Mouse (Mus musculus) neural tube, embryonic 13.5 days (tissue): ENCODE data around the gene Agrp. TPM values are rescaled to one million over a fixed set of nuclear protein-coding genes. Genes with fewer than 3 reads are reported as not detected.

ENCODE experiments used
- ATAC-seq: fragments of 200-750 bp; cut with Nextera tagmentation; 2 replicates; pipeline ENCODE4 v1.8.0; 2017; ENCODE audit warnings: low read depth, mild to moderate bottlenecking, moderate TSS enrichment, moderate library complexity
- H3K27ac ChIP-seq: fragments of 300-500 bp; sonication (generic); replicated peaks from 2 replicates; pipeline ENCODE4 v1.5.1; 2015; ENCODE audit warnings: moderate library complexity, mild to moderate bottlenecking, inconsistent platforms
- H3K27me3 ChIP-seq: fragments of 300-500 bp; sonication (generic); 2 replicates; pipeline ENCODE4 v1.6.1; 2015; ENCODE audit warnings: mild to moderate bottlenecking, inconsistent platforms
- H3K36me3 ChIP-seq: fragments of 300-500 bp; sonication (generic); 2 replicates; pipeline ENCODE4 v1.6.1; 2015; ENCODE audit warnings: mild to moderate bottlenecking, inconsistent platforms
- H3K4me1 ChIP-seq: fragments of 300-500 bp; sonication (generic); replicated peaks from 2 replicates; pipeline ENCODE4 v1.6.1; 2015; ENCODE audit warnings: inconsistent platforms
- H3K4me2 ChIP-seq: fragments of 300-500 bp; sonication (generic); 2 replicates; pipeline ENCODE4 v1.6.1; 2015; ENCODE audit warnings: inconsistent platforms, mild to moderate bottlenecking, moderate library complexity
- H3K4me3 ChIP-seq: fragments of 300-500 bp; sonication (generic); 2 replicates; pipeline ENCODE4 v1.5.1; 2015; ENCODE audit warnings: mild to moderate bottlenecking, inconsistent platforms
- H3K9ac ChIP-seq: fragments of 300-500 bp; sonication (generic); 2 replicates; pipeline ENCODE4 v1.6.1; 2015; ENCODE audit warnings: moderate library complexity, mild to moderate bottlenecking, inconsistent platforms
- H3K9me3 ChIP-seq: fragments of 300-500 bp; sonication (generic); 2 replicates; pipeline ENCODE4 v1.6.1; 2016; ENCODE audit warnings: inconsistent platforms
- WGBS: fragments of 180-500 bp; shearing (Covaris S2); methylation state at CpG from one replicate; pipeline ENCODE4 v1.1.7; 2015; 5-methylcytosine and 5-hydroxymethylcytosine counted together
- polyA plus RNA-seq: library from polyadenylated mRNA; unstranded; fragments of >200 nt; fragmentation: Nextera tagmentation; extraction: Ambion mirVana; gene quantifications from 2 replicates; pipeline ENCODE4 v1.2.1, GENCODE M21; 2015

The Agrp gene
- polyA plus RNA-seq, 1 experiment from 2014 or later, result 2.0 TPM

- H3K36me3 ChIP-seq, result peaks cover 62% of the 10 kb centered on the region
- 35% methylated on average over 4 of the region's 4 CpGs for WGBS
- H3K9ac ChIP-seq, result peak overlapping the region; percentile 26; the same call in 1 of the 2 replicates
Observed at GRCm38 (mm10) chr8:105621841-105622240, 15.4 kb downstream of the Agrp start.

GRCm38 (mm10) chr8:105620946-105621720 is 16.1 kb downstream of the Agrp start:
- H3K27ac ChIP-seq, result peak overlapping the region; percentile 73
- no peaks in the 10 kb centered on the region for H3K9me3 ChIP-seq
- H3K27me3 ChIP-seq, result no peaks in the 10 kb centered on the region
- H3K36me3 ChIP-seq, result peaks cover 70% of the 10 kb centered on the region
- peak overlapping the region; percentile 26; the same call in 1 of the 2 replicates for H3K9ac ChIP-seq
- H3K4me1 ChIP-seq, result peaks cover 46% of the 10 kb centered on the region
- H3K4me2 ChIP-seq, result no peak overlapping the region
- 89% methylated on average over 21 of the region's 21 CpGs for WGBS
- H3K4me3 ChIP-seq, result no peak overlapping the region; the same call in 1 of the 2 replicates
- no peak for ATAC-seq

More at GRCm38 (mm10) chr8:105621841-105622240, 15.4 kb downstream of the Agrp start:
- Histone ChIP-seq H3K27me3 (no peaks in the 10 kb centered on the region), H3K9me3 (no peaks in the 10 kb centered on the region), H3K4me2 (no peak overlapping the region), H3K4me1 (peaks cover 46% of the 10 kb centered on the region), H3K4me3 (no peak overlapping the region), H3K27ac (peak overlapping the region; percentile 73)
- no peak for ATAC-seq

GRCm38 (mm10) chr8:105620211-105620610 is 17.0 kb downstream of the Agrp start:
- peaks cover 79% of the 10 kb centered on the region for H3K36me3 ChIP-seq
- no peak overlapping the region for H3K4me2 ChIP-seq
- no peak for ATAC-seq
- no peaks in the 10 kb centered on the region for H3K9me3 ChIP-seq
- no peak overlapping the region for H3K4me3 ChIP-seq
- peaks cover 41% of the 10 kb centered on the region for H3K4me1 ChIP-seq
- H3K27me3 ChIP-seq, result no peaks in the 10 kb centered on the region
- no peak overlapping the region for H3K27ac ChIP-seq
- 0 out of 2 replicates have a peak overlapping the region, but pooled peaks have one; percentile 19 for H3K9ac ChIP-seq
- WGBS, result 90% methylated on average over 19 of the region's 19 CpGs

GRCm38 (mm10) chr8:105618892-105619591 is 18.2 kb downstream of the Agrp start:
- Histone ChIP-seq H3K27ac (no peak overlapping the region), H3K36me3 (peaks cover 84% of the 10 kb centered on the region), H3K9me3 (no peaks in the 10 kb centered on the region), H3K4me2 (no peak overlapping the region), H3K27me3 (peaks cover 11% of the 10 kb centered on the region), H3K9ac (no peak overlapping the region), H3K4me1 (peaks cover 39% of the 10 kb centered on the region), H3K4me3 (no peak overlapping the region)
- ATAC-seq, result no peak
- 90% methylated on average over 19 of the region's 19 CpGs for WGBS

- Histone ChIP-seq H3K36me3 (peaks cover 82% of the 10 kb centered on the region), H3K9ac (no peak overlapping the region), H3K27me3 (peaks cover 16% of the 10 kb centered on the region), H3K27ac (no peak overlapping the region), H3K9me3 (no peaks in the 10 kb centered on the region), H3K4me2 (no peak overlapping the region), H3K4me1 (peaks cover 37% of the 10 kb centered on the region), H3K4me3 (no peak overlapping the region)
- ATAC-seq, result no peak
- 92% methylated on average over 5 of the region's 5 CpGs for whole genome bisulfite sequencing
Observed at GRCm38 (mm10) chr8:105618279-105618634, 18.9 kb downstream of the Agrp start.

GRCm38 (mm10) chr8:105617451-105618278 is 19.5 kb downstream of the Agrp start:
- ATAC-seq, result no peak
- Histone ChIP-seq H3K4me3 (no peak overlapping the region), H3K9me3 (no peaks in the 10 kb centered on the region), H3K4me1 (peaks cover 36% of the 10 kb centered on the region), H3K9ac (no peak overlapping the region), H3K27me3 (peaks cover 21% of the 10 kb centered on the region), H3K36me3 (peaks cover 76% of the 10 kb centered on the region), H3K27ac (no peak overlapping the region), H3K4me2 (no peak overlapping the region)
- WGBS, result 88% methylated on average over 21 of the region's 21 CpGs

- Histone ChIP-seq H3K4me1 (peaks cover 21% of the 10 kb centered on the region), H3K27ac (no peak overlapping the region), H3K4me3 (no peak overlapping the region), H3K4me2 (no peak overlapping the region), H3K36me3 (peaks cover 63% of the 10 kb centered on the region), H3K9me3 (no peaks in the 10 kb centered on the region), H3K9ac (no peak overlapping the region), H3K27me3 (peaks cover 38% of the 10 kb centered on the region)
- ATAC-seq, result no peak
- WGBS, result 89% methylated on average over 9 of the region's 9 CpGs
Observed at GRCm38 (mm10) chr8:105615942-105616341, 21.3 kb downstream of the Agrp start.

- H3K36me3 ChIP-seq, result peaks cover 43% of the 10 kb centered on the region
- 0 out of 2 replicates have a peak, but pooled peaks have one; percentile 40 for ATAC-seq
- H3K9me3 ChIP-seq, result no peaks in the 10 kb centered on the region
- peaks cover 39% of the 10 kb centered on the region for H3K27me3 ChIP-seq
- no peak overlapping the region for H3K27ac ChIP-seq
- peak overlapping the region; percentile 90 for H3K4me2 ChIP-seq
- peak overlapping the region; percentile 44 for H3K4me3 ChIP-seq
- H3K9ac ChIP-seq, result peak overlapping the region; percentile 70
- peaks cover 21% of the 10 kb centered on the region for H3K4me1 ChIP-seq
- WGBS, result 2% methylated on average over 50 of the region's 50 CpGs
Observed at GRCm38 (mm10) chr8:105613830-105614511, 23.2 kb downstream of the Agrp start.

GRCm38 (mm10) chr8:105613037-105613436 is 24.2 kb downstream of the Agrp start:
- Histone ChIP-seq H3K36me3 (peaks cover 34% of the 10 kb centered on the region), H3K27ac (no peak overlapping the region), H3K4me3 (peak overlapping the region; percentile 44), H3K9ac (no peak overlapping the region; the same call in 1 of the 2 replicates), H3K4me2 (peak overlapping the region; percentile 90), H3K9me3 (no peaks in the 10 kb centered on the region), H3K27me3 (peaks cover 39% of the 10 kb centered on the region), H3K4me1 (peaks cover 21% of the 10 kb centered on the region)
- no peak for ATAC-seq
- 5% methylated on average over 20 of the region's 20 CpGs for WGBS

- no peak for ATAC-seq
- peaks cover 31% of the 10 kb centered on the region for H3K4me1 ChIP-seq
- H3K27ac ChIP-seq, result no peak overlapping the region
- H3K27me3 ChIP-seq, result peaks cover 39% of the 10 kb centered on the region
- WGBS, result 88% methylated on average over 9 of the region's 9 CpGs
- H3K36me3 ChIP-seq, result peaks cover 22% of the 10 kb centered on the region
- H3K4me2 ChIP-seq, result no peak overlapping the region
- H3K4me3 ChIP-seq, result no peak overlapping the region
- no peak overlapping the region for H3K9ac ChIP-seq
- no peaks in the 10 kb centered on the region for H3K9me3 ChIP-seq
Observed at GRCm38 (mm10) chr8:105611836-105612235, 25.4 kb downstream of the Agrp start.

GRCm38 (mm10) chr8:105609771-105610170 is 27.4 kb downstream of the Agrp start:
- no peak for ATAC-seq
- 68% methylated on average over 4 of the region's 4 CpGs for WGBS
- H3K27ac ChIP-seq, result no peak overlapping the region
- no peak overlapping the region for H3K4me2 ChIP-seq
- no peak overlapping the region for H3K4me3 ChIP-seq
- peaks cover 42% of the 10 kb centered on the region for H3K4me1 ChIP-seq
- no peaks in the 10 kb centered on the region for H3K9me3 ChIP-seq
- peaks cover 36% of the 10 kb centered on the region for H3K27me3 ChIP-seq
- H3K36me3 ChIP-seq, result 0 out of 2 replicates have a peak, but pooled peaks cover 1% of the 10 kb centered on the region
- H3K9ac ChIP-seq, result no peak overlapping the region
